Mouse (Mus musculus): ENCODE data around the gene Alkbh3.

The Alkbh3 gene

GRCm38 (mm10) chr2:93954781-93955578 is 55.6 kb downstream of the Alkbh3 start:
- no peak for DNase-seq (ENCODE audit: low spot score)

GRCm38 (mm10) chr2:93953726-93954125 is 56.9 kb downstream of the Alkbh3 start:
- no peak for DNase-seq (ENCODE audit: low spot score)

- DNase-seq (ENCODE audit: low spot score) = no peak
These were observed 63.6 kb downstream of the Alkbh3 start for GRCm38 (mm10) chr2:93946976-93947375.

- DNase-seq (ENCODE audit: low spot score) = no peak
These were observed 65.8 kb downstream of the Alkbh3 start for GRCm38 (mm10) chr2:93944855-93945254.

- DNase-seq (ENCODE audit: low spot score) = peak; percentile 9
These were observed 66.5 kb downstream of the Alkbh3 start for GRCm38 (mm10) chr2:93944099-93944498.

GRCm38 (mm10) chr2:93941670-93942069 is 68.9 kb downstream of the Alkbh3 start:
- DNase-seq (ENCODE audit: low spot score) = no peak

GRCm38 (mm10) chr2:93938534-93938933 is 72.1 kb downstream of the Alkbh3 start:
- no peak for DNase-seq (ENCODE audit: low spot score)
